Mouse (Mus musculus) adrenal gland, postnatal 4 days (tissue): Measurements from ENCODE around the gene Ercc6l. TPM values are rescaled to one million over a fixed set of nuclear protein-coding genes. Genes with fewer than 3 reads are reported as not detected.

Experiments
- DNase-seq, 2 experiments: peaks; one replicate each; pipeline ENCODE4 v3.0.0; 2021 to 2022; ENCODE audit warnings: low spot score in 2 of 2, mixed read lengths in 2 of 2
- long read RNA-seq, 2 experiments: library from polyadenylated mRNA; stranded (forward); transcript quantifications; one replicate each; pipeline ENCODE4 v2.0.0; 2021
- total RNA-seq, 2 experiments: library from RNA; stranded (reverse); gene quantifications; 2 replicates each; pipeline ENCODE4 v1.2.3; 2021

Ercc6l gene
- 1 to 10 TPM; 4.7 to 5.1 TPM for total RNA-seq
- long read RNA-seq, experiment 1, full-length matches to known transcripts: 1 of 2 reads
- long read RNA-seq, experiment 1, partial matches to known transcripts: 0 of 2 reads
- long read RNA-seq, experiment 1, other reads (novel, unspliced or antisense): 1 of 2 reads
- long read RNA-seq, experiment 2, full-length matches to known transcripts: 15 of 17 reads
- long read RNA-seq, experiment 2, partial matches to known transcripts: 0 of 17 reads
- long read RNA-seq, experiment 2, other reads (novel, unspliced or antisense): 2 of 17 reads

GRCm38 (mm10) chrX:102156618-102157422 is at the start of gene Ercc6l:
Ercc6l (minus strand) TSS chrX:102157091.
- DNase-seq: peak; percentile 59 to 72

- DNase-seq: no peak
These were observed 33.9 kb upstream of the Ercc6l start for GRCm38 (mm10) chrX:102190840-102191239.

- no peak for DNase-seq
These were observed 32.7 kb upstream of the Ercc6l start for GRCm38 (mm10) chrX:102189581-102189980.

- DNase-seq: peak; percentile 54 to 63
These were observed 32.0 kb upstream of the Ercc6l start, which contains the start of gene Rps4x for GRCm38 (mm10) chrX:102188712-102189497. Rps4x (minus strand) TSS chrX:102189394.

GRCm38 (mm10) chrX:102187023-102187699 is 30.3 kb upstream of the Ercc6l start:
- DNase-seq: no peak

GRCm38 (mm10) chrX:102182575-102182974 is 25.7 kb upstream of the Ercc6l start:
- no peak for DNase-seq

GRCm38 (mm10) chrX:102175538-102176287 is 18.8 kb upstream of the Ercc6l start:
- DNase-seq: no peak

- DNase-seq: no peak
These were observed 14.0 kb upstream of the Ercc6l start for GRCm38 (mm10) chrX:102170900-102171299.

- no peak for DNase-seq
These were observed 13.2 kb upstream of the Ercc6l start for GRCm38 (mm10) chrX:102170135-102170534.

- no peak for DNase-seq
These were observed 12.8 kb upstream of the Ercc6l start for GRCm38 (mm10) chrX:102169724-102170123.

- DNase-seq: no peak
These were observed 10.1 kb upstream of the Ercc6l start for GRCm38 (mm10) chrX:102166986-102167385.

GRCm38 (mm10) chrX:102166521-102166920 is 9.6 kb upstream of the Ercc6l start:
- DNase-seq: no peak

- no peak for DNase-seq
These were observed 6.6 kb upstream of the Ercc6l start for GRCm38 (mm10) chrX:102163529-102163928.

GRCm38 (mm10) chrX:102163096-102163495 is 6.2 kb upstream of the Ercc6l start:
- DNase-seq: no peak

- no peak for DNase-seq
These were observed 3.6 kb upstream of the Ercc6l start for GRCm38 (mm10) chrX:102160528-102160927.

GRCm38 (mm10) chrX:102159778-102160177 is 2.9 kb upstream of the Ercc6l start:
- no peak for DNase-seq

GRCm38 (mm10) chrX:102157423-102157791 is 516 bp upstream of the Ercc6l start:
- DNase-seq: no peak

GRCm38 (mm10) chrX:102141157-102141556 is 15.7 kb downstream of the Ercc6l start:
- no peak for DNase-seq

- DNase-seq: no peak
These were observed 35.6 kb downstream of the Ercc6l start for GRCm38 (mm10) chrX:102121321-102121720.
